Mouse (Mus musculus): ENCODE measurements at regions not wholly inside any gene's neighbourhood (a gene's known extent, or its start where the extent isn't known, plus 50 kb on each side); places are given as distances from the start of the nearest gene placed in this dataset.
"Not testable (repeated sequence)": the region's sequence is repeated elsewhere in the genome, so short reads cannot be mapped to it uniquely, and the experiment has no call there.

- no peak for ATAC-seq (ENCODE audit: poor library complexity, severe bottlenecking)
Measured at GRCm38 (mm10) chr11:16559001-16559699, 50.9 kb upstream of the Sec61g start.

- no peak for ATAC-seq (ENCODE audit: poor library complexity, severe bottlenecking)
Measured at GRCm38 (mm10) chr11:16561727-16562126, 53.4 kb upstream of the Sec61g start.

DNA sequence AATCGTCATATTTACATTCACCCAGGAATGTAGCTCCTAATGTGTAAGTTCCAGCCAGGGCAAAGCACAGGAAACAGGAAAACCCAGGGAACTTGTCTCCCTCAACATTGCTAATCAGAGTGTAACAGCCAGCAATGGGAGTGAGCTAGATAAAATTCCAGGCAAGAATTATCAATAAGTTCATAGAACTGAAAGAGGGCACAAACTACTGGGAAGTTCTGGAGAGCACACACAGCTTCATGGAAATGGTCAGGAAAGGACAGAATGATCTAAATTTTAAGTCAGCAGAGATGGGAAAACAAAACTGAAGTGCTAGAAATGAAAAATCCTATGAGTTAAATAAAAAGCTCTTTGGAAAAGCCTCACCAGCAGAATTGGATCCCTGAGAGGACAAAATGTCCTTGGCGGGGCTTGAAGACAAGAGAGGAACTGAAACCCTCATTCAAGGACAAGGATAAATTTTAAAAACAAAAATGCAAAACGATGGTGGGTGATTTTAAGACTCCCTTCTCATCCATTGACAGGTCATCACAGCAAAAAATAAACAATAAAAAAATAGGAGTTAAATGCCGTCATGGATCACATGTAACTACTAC lies 80.9 kb upstream of the Sec61g start:
- ATAC-seq (ENCODE audit: poor library complexity, severe bottlenecking) = no peak

GRCm38 (mm10) chr11:16590541-16590940 lies 82.3 kb upstream of the Sec61g start:
- no peak for ATAC-seq (ENCODE audit: poor library complexity, severe bottlenecking)

DNA sequence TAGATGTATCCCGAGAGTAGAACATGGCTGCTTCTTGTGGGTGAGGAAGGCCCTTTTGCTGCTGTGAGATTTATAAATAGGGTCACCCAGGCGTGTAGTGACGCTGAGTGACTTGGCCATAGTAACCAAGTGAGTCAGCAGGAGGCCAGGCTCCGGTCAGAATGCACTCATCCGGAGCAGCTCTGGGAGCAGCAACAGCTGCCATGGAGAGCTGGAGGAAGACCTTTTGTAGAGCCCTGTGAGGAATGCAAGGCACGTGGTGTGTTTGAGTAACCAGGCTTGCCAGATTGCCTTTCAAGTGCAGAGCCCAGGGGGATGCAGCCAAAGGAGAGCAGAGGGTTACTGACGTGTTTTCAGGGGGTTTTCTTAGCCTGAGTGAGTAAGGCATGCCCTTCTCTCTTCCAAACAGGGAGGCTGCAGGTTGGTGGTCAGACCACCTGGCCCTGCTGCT lies 83.2 kb upstream of the Sec61g start:
- no peak for ATAC-seq (ENCODE audit: poor library complexity, severe bottlenecking)

DNA sequence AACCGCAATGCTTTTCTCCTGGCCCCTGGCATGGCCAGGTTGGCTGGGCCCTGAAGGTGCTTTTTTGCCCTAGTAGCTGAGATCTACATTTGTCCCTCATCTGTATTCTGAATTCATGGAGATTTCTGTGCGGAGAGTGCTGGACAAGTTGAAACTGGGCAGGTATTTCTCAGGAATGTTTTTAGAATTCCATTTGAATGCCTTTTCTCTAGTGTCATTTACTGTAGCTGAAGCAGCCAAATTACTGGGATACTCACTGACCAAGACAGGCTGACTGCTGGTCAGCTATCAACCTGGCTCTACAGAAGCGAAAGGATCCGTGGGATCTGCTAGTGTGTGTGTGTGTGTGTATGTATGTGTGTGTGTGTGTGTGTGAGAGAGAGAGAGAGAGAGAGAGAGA lies 83.7 kb upstream of the Sec61g start:
- no peak for ATAC-seq (ENCODE audit: poor library complexity, severe bottlenecking)

- no peak for ATAC-seq (ENCODE audit: poor library complexity, severe bottlenecking)
Measured at GRCm38 (mm10) chr11:16592766-16593165, 84.5 kb upstream of the Sec61g start.

DNA sequence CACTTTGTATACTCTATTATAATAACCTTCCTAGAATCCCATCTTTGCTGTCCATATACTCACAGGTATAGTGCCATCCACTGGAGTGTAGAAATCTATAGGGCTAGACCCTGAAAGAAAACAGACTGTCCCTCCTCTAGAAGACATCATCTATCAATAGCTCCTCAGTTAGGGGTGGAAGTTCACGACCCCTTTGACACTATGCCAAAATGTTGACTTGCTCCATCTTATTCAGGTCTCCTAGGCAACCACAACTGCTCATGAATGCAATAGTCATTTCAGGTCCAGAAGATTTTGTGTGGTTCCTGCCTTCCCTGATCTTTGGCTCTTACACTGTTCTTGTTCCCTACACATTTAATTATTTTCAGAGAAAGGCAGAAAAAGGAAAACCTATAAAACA lies 86.5 kb upstream of the Sec61g start:
- no peak for ATAC-seq (ENCODE audit: poor library complexity, severe bottlenecking)

GRCm38 (mm10) chr11:16597038-16597830 lies 89.0 kb upstream of the Sec61g start:
- no peak for ATAC-seq (ENCODE audit: poor library complexity, severe bottlenecking)

DNA sequence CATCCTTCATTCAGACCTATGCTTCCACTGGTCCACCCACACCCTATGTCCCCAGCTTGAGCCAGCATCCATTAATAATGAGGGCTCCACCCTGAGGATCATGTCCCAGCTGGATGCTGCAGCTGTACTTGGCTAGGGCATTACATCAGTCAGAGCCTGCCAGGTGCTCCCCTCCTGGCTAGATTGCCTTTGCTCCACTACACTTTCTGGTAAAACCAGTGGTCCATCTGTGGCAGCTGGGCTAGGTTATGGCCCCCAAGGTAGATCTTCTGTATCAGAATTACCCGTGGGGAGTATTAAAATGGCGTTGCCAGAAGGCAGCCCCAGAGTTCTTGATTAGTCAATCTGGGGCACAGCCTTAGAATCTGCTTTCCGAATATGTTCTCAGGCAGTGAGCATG lies 94.7 kb upstream of the Sec61g start:
- ATAC-seq (ENCODE audit: poor library complexity, severe bottlenecking) = no peak

- ATAC-seq (ENCODE audit: poor library complexity, severe bottlenecking) = no peak
Measured at GRCm38 (mm10) chr11:16606435-16607214, 98.3 kb upstream of the Sec61g start.

GRCm38 (mm10) chr11:16607900-16608422 lies 99.7 kb upstream of the Sec61g start:
- ATAC-seq (ENCODE audit: poor library complexity, severe bottlenecking) = not testable (repeated sequence)

GRCm38 (mm10) chr11:16611741-16612140 lies 103.5 kb upstream of the Sec61g start:
- no peak for ATAC-seq (ENCODE audit: poor library complexity, severe bottlenecking)

DNA sequence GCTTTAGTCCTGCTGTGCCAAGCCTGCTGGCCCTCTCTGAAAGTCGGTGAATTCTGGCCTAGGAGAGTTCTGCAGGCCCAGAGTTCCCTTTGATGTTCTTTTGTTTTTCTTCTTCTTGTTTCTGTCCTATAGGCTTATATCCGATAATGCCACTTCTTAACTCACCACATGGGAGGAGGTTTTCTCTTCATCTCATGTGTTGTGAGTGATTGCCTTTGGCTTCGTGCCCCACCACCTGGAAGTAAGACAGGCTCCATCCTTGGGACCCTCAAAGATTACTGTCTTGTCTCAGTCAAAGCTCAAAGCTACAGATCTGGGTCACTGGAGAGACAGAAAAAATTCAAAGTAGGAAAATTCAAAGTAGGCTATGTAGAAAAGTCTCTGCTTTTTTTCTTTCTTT lies 104.2 kb upstream of the Sec61g start:
- ATAC-seq (ENCODE audit: poor library complexity, severe bottlenecking) = no peak

GRCm38 (mm10) chr11:16619736-16620135 lies 111.5 kb upstream of the Sec61g start:
- ATAC-seq (ENCODE audit: poor library complexity, severe bottlenecking) = no peak; the same call in 1 of the 2 replicates

GRCm38 (mm10) chr11:16623694-16624093 lies 115.4 kb upstream of the Sec61g start:
- no peak for ATAC-seq (ENCODE audit: poor library complexity, severe bottlenecking)

DNA sequence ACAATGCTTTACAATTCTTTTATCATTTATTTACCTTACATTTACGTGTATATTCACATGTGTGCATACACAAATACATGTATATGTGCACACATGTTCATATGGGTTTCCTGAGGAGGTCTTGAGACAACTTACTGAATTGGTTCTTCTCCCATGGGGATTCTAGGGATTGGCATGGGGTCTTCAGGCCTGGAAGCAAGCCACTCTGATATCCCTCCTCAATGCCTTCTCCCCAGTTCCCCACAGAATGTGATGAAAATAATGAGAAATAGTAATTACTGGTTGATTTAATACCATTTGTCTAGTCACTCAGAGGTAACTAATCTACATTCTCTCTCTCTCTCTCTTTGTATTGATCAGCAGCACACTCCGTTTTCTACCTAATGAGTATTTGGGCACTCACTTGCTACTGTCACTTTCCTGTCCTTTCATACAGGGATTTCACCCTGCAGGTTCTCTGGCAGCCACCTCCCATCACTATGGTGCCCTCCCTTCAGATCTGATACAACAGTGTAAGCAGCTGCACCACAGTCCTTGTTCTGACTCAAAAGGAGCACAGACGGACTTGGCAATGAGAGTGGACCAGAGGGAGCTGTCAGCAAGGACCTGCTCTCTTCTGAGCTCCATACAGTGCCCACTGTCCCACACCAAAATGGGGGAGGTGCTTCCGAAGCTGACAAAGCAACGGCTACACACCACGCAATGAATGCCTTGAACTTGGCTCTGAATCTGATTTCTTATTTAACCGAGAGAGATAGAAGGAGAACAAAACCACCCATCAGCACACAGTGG lies 119.2 kb upstream of the Sec61g start:
- no peak for ATAC-seq (ENCODE audit: poor library complexity, severe bottlenecking)

DNA sequence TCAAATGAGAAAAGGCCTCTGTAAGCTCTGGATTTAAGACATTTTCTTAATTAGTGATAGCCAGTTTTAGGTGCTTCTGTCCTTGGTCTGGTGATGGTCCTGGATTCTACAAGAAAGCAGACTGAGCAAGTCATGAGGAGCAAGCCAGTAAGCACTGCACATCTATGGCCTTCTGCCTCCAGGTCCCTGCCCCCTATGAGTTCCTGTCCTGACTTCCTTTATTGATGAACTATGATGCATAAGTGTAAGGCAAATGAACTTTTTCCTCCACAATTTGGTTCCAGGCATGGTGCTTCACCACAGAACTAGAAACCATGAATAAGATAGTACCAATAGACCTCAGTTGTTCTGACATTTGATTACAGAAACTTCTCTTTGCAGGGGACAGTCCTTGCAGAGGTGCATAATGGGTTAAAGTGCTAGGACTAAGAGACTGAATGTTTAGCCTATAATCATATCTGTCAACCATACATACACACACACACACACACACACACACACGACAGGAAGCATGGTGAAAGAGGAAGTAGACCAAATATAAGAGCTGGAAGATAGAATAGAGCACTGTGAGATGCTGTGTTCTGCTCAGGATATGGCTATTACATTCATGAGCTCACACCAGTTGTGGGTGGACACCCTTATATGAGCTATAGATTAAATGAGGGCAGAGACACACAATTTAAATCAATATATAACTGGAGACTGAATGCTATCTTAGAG lies 121.3 kb upstream of the Sec61g start:
- peak; percentile 69 for ATAC-seq (ENCODE audit: poor library complexity, severe bottlenecking)

DNA sequence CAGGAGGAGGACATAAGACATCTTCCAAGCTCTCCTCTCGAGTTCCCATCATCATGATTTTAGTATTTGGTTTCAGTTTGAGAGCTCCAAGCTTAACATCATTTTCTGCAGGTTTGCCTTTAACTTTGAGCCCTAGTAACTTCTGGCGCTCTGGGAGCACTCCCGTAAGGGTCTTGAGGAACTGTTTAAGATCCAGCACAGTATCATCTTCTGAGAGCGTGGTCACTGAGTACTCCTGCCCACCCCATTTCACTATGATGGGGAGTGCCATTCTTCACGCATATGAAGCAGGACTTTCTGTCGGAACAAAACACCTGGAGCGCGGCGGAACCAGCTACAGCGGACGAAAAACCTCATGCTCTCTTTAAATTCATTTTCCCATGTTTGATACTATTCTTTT lies 116.2 kb upstream of the Egfr start:
- ATAC-seq (ENCODE audit: poor library complexity, severe bottlenecking) = not testable (repeated sequence)
